Mouse (Mus musculus) splenic B cell, adult 2 months (primary cell): ENCODE results near the gene Atp8b3.

Experiments used
- DNase-seq: peaks from one replicate; pipeline ENCODE4 v3.0.0-alpha.2; 2011; ENCODE audit warnings: low read depth, low spot score
- H3K27me3 ChIP-seq: 2 replicates; pipeline ENCODE4 v1.6.1; 2012; ENCODE audit warnings: mild to moderate bottlenecking, low read length, moderate library complexity, mixed read lengths; ENCODE audit not compliant: control insufficient read depth, poor library complexity, insufficient read depth, severe bottlenecking
- H3K36me3 ChIP-seq: 2 replicates; pipeline ENCODE4 v1.6.1; 2012; ENCODE audit warnings: mild to moderate bottlenecking, low read length, moderate library complexity, mixed read lengths; ENCODE audit not compliant: control insufficient read depth, poor library complexity, insufficient read depth, severe bottlenecking

Atp8b3 gene

GRCm38 (mm10) chr10:80538710-80539394 is at the start of gene Atp8b3:
Atp8b3 (minus strand) TSS chr10:80539124.
- Histone ChIP-seq H3K27me3 (no peaks in the 10 kb centered on the region), H3K36me3 (peaks cover 2% of the 10 kb centered on the region)
- DNase-seq = peak; percentile 94

DNA sequence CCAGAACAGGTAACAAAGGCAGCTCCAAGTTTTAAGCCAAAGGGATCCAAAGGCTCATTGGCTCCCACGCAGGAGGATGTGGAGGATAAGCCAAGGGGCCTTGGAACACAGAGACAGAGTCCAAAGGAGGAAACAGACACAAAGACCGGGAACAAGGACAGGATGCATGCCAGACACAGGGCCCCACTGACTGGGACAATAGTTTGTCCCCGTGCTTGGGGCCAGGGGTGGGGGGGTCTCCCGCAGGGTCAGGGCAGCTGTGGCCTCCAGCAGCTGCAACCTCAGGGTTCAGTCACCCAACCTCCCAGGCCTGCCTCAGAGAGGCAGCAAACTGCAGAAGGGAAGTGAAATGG is 48.4 kb upstream of the Atp8b3 start:
- peaks cover 10% of the 10 kb centered on the region for H3K36me3 ChIP-seq
- DNase-seq = no peak
- H3K27me3 ChIP-seq = no peaks in the 10 kb centered on the region

GRCm38 (mm10) chr10:80586407-80587304 is 47.7 kb upstream of the Atp8b3 start:
- H3K27me3 ChIP-seq = no peaks in the 10 kb centered on the region
- no peak for DNase-seq

GRCm38 (mm10) chr10:80585581-80585980 is 46.7 kb upstream of the Atp8b3 start:
- H3K36me3 ChIP-seq = peaks cover 10% of the 10 kb centered on the region
- no peak for DNase-seq
- no peaks in the 10 kb centered on the region for H3K27me3 ChIP-seq

More at GRCm38 (mm10) chr10:80586407-80587304, 47.7 kb upstream of the Atp8b3 start:
- H3K36me3 ChIP-seq = peaks cover 10% of the 10 kb centered on the region

DNA sequence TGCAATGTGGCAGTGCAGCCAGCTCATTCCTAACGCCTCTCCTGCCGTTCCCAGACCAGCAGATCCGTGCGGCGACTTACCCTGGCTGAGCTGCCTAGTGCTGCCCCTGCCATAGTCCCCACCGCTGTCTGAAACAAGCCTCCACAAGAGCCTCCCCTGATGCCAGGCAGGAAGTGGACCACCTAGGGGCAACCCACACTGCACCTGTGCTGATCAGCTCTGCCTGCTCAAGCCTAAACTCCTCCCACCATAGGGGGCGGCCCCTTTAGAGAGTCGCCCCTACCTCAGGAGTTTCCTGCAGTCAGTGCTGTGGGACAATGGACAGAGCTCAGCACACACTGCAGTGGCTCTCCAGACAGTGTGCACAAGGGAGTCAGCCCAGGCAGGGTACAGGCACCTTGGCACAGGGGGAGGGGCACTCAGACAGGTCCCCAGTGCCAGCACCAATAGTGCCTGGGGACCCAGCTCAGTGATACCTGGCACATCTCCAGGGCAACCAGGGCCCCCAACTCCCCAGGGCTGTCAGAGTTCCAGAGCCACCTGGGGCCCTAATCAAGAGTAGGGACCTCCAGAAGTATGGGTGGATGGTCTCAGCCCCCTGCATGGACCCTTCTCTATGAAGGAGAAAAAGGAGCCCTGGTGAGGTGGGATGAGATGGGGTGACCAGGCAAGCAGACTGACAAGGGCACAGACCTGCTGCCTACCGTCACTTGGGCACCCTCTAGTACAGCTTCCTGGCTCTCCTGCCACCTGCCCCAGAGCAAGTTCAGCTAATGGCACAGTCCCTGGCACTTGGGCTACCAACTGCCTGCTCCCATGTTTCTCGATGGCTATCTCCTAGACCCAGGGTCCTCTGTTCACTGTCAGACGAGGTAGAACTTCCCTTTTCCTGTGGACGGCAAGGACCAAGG is 46.0 kb upstream of the Atp8b3 start:
- no peak for DNase-seq
- Histone ChIP-seq H3K27me3 (no peaks in the 10 kb centered on the region), H3K36me3 (peaks cover 10% of the 10 kb centered on the region)

DNA sequence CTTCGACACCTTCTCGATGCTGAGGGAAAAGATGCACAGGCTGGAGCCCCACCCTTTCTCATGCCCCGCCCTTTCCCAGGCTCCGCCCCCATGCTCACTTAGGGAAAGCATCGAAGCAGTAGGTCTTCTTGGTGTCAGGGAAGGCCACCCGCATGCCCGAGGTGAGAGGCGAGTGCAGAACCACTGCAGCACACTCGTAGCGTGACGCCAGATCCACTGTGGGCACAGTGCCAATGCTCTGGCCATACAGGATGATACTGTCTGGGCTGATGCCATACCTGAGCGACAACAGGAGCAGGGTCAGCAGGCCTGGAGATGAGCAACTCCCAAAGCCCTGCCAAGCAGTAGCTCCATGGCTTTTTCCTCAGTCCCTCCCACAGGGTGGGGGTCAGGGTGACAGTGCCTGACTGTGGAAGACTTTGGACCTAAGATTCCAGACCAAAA is 45.1 kb upstream of the Atp8b3 start:
- H3K36me3 ChIP-seq = peaks cover 10% of the 10 kb centered on the region
- DNase-seq = no peak
- H3K27me3 ChIP-seq = no peaks in the 10 kb centered on the region

GRCm38 (mm10) chr10:80583047-80583446 is 44.1 kb upstream of the Atp8b3 start:
- no peak for DNase-seq
- H3K36me3 ChIP-seq = peaks cover 10% of the 10 kb centered on the region
- no peaks in the 10 kb centered on the region for H3K27me3 ChIP-seq

DNA sequence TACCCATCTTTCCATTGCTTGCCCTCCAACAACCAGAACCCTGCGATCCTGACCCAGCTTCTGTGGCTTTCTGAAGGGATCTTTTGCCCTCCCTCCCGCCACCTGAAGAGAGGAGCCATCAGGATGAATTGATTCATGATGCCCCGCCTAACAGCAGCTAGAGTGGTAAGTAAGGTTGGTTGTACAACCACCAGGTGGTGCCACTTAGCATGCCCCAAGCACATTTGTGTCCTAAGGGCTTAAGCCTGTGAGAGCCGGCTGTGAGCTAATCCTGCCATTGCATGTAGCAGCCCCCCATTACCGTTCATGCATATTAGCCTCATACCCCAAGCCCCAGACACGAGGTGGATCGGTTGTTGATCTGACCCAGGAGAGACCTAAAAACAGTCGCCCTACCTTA is 40.0 kb upstream of the Atp8b3 start:
- peaks cover 7% of the 10 kb centered on the region for H3K36me3 ChIP-seq
- DNase-seq = peak; percentile 94
- no peaks in the 10 kb centered on the region for H3K27me3 ChIP-seq

- H3K27me3 ChIP-seq = no peaks in the 10 kb centered on the region
- peak; percentile 92 for DNase-seq
- H3K36me3 ChIP-seq = peaks cover 3% of the 10 kb centered on the region
Observed at GRCm38 (mm10) chr10:80578131-80578750, 39.3 kb upstream of the Atp8b3 start.

DNA sequence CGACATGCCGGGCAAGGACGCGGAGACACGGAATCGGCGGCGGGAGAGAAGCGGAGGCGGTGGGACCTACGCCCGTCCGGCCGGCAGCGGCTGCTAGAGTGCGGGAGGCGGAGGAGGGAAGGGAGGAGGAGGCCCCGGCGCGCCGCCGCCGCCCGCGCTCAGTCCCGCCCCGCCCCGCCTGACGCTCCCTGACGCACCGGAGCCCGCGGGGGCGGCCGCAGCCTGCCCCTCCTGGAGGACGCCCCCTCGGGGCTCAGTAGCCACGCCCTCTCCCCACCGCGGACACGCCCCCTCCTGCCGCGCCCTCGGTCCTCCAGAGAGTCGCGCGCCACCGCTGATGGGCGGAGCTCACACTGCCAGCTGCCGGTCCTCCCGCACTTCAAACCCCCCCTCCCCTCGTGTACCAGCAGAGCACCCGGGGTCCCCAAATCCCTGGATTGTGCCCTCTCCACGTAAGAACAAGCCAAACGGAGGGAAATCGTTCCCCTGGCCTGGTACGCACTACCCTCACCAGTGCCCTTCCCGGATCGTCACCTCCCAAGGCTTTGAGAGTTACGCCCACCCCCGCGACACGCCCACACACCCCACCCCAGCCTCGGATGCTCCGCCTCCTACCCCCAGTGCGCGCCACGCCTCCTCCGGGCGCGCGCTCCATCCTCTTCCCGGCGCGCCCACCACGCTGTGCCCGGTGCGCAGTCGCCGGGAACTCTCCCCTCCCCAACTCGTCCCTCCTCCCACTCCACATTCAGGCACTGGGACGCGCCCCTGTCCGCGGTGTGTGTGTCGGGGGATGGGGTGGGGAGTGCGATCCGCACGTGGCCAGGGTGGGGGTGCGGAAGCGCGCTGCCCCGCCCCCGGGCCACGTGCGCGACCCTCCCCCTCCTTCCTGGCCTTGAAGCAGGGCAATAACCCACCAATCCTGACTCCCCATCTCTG is 38.5 kb upstream of the Atp8b3 start, which contains the start of gene Klf16:
Klf16 (minus strand) TSS at position 127 of the 936 bp plus-strand sequence.
- DNase-seq = peak; percentile 99
- Histone ChIP-seq H3K27me3 (no peaks in the 10 kb centered on the region), H3K36me3 (peaks cover under 1% of the 10 kb centered on the region; the same call in 1 of the 2 replicates)

GRCm38 (mm10) chr10:80576351-80577194 is 37.6 kb upstream of the Atp8b3 start:
- peak; percentile 71 for DNase-seq
- H3K27me3 ChIP-seq = no peaks in the 10 kb centered on the region
- no peaks in the 10 kb centered on the region for H3K36me3 ChIP-seq

DNA sequence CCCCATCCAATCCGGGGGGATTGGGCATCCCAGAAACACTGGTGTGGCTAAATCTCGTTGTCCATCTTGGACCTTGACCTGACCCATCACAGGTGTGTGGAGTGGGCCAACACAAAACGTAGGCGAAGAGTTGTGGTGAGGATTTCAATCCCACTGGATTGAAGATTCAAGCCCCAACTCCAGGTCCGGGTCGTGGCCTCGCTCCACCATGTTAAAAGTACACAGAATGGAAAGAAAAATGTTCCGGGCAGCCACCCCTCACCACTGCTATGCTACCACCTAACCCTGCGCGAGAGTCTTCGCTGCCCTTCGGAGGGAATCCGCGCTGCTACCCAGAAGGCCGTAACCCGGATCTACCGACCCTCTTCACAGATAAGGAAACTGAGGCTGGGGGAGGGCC is 37.0 kb upstream of the Atp8b3 start:
- no peaks in the 10 kb centered on the region for H3K36me3 ChIP-seq
- DNase-seq = no peak
- no peaks in the 10 kb centered on the region for H3K27me3 ChIP-seq
